Mouse (Mus musculus) ES-Bruce4 (cell line): Measurements from ENCODE around the gene Gsk3b.

Source experiments
- CTCF ChIP-seq: IDR thresholded peaks from one replicate; pipeline ENCODE4 v1.8.1; 2011; ENCODE audit warnings: low read depth, low read length
- EP300 ChIP-seq: IDR thresholded peaks from 2 replicates; pipeline ENCODE4 v1.6.1; 2011; ENCODE audit warnings: low read depth, low read length; ENCODE audit not compliant: insufficient read depth
- POLR2A ChIP-seq: IDR thresholded peaks from one replicate; pipeline ENCODE4 v1.8.1; 2011; ENCODE audit warnings: low read length; ENCODE audit not compliant: insufficient read depth

GRCm38 (mm10) chr16:38088126-38088628 is 624 bp upstream of the Gsk3b start:
- TF ChIP-seq CTCF: no peak
- no peak for TF ChIP-seq POLR2A
- no peak for TF ChIP-seq EP300
